Mouse (Mus musculus) CH12.LX (cell line): ENCODE measurements around the gene Srsf6. TPM values are rescaled to one million over a fixed set of nuclear protein-coding genes. Genes with fewer than 3 reads are reported as not detected.

Experiments used
- DNase-seq: peaks from one replicate; pipeline ENCODE4 v3.0.0-alpha.2; 2013; ENCODE audit errors: extremely low read depth
- H3K27ac ChIP-seq: 2 replicates; pipeline ENCODE4 v1.5.1; 2012; ENCODE audit warnings: low read depth, mild to moderate bottlenecking, control low read depth, moderate library complexity; ENCODE audit not compliant: insufficient read depth
- H3K27me3 ChIP-seq: replicated peaks from 2 replicates; pipeline ENCODE3; 2012; ENCODE audit warnings: inconsistent platforms
- H3K36me3 ChIP-seq, 2 experiments: replicated peaks in 1 of 2; 2 replicates each; pipeline versions ENCODE3 to v1.6.1; 2012; ENCODE audit warnings: inconsistent platforms in 1 of 2, low read length in 1 of 2, mild to moderate bottlenecking in 1 of 2, mixed read lengths in 1 of 2, moderate library complexity in 1 of 2; ENCODE audit not compliant: control insufficient read depth in 1 of 2, insufficient read depth in 1 of 2
- H3K4me1 ChIP-seq, 2 experiments: 2 replicates each; pipeline ENCODE4 v1.6.1; 2012; ENCODE audit warnings: inconsistent platforms in 1 of 2, moderate library complexity in 1 of 2; ENCODE audit not compliant: insufficient read depth in 2 of 2, control insufficient read depth in 1 of 2
- H3K4me2 ChIP-seq: 2 replicates; pipeline ENCODE4 v1.6.1; 2012; ENCODE audit warnings: low read depth, mild to moderate bottlenecking, control low read depth; ENCODE audit not compliant: poor library complexity, insufficient read depth, severe bottlenecking
- H3K4me3 ChIP-seq, 3 experiments: fragments of 150-350 bp in 1 of 3; sonication (generic) in 1 of 3; replicated peaks in 1 of 3; 2 replicates each; pipeline versions ENCODE3 to v1.5.1; 2011 to 2012; ENCODE audit warnings: low read depth in 2 of 3, low read length in 2 of 3, mild to moderate bottlenecking in 2 of 3, moderate library complexity in 2 of 3, control low read depth in 1 of 3, improper control_type of control experiment in 1 of 3, inconsistent platforms in 1 of 3, mixed read lengths in 1 of 3; ENCODE audit not compliant: poor library complexity in 1 of 3
- H3K79me2 ChIP-seq: replicated peaks from 2 replicates; pipeline ENCODE4 v1.6.1; 2012; ENCODE audit warnings: mild to moderate bottlenecking, moderate library complexity; ENCODE audit not compliant: control insufficient read depth, poor library complexity, insufficient read depth, severe bottlenecking; ENCODE audit errors: extremely low read depth
- H3K9ac ChIP-seq: 2 replicates; pipeline ENCODE4 v1.6.1; 2012; ENCODE audit warnings: low read depth, mild to moderate bottlenecking, control low read depth, moderate library complexity; ENCODE audit not compliant: insufficient read depth
- H3K9me3 ChIP-seq: replicated peaks from 2 replicates; pipeline ENCODE3; 2012; ENCODE audit warnings: low read length, inconsistent platforms, mixed read lengths
- CHD1 ChIP-seq: IDR thresholded peaks from 2 replicates; pipeline ENCODE4 v1.6.1; 2012; ENCODE audit warnings: low read depth, low read length, improper control_type of control experiment, inconsistent platforms
- CHD2 ChIP-seq: IDR thresholded peaks from 2 replicates; pipeline ENCODE4 v1.6.1; 2011; ENCODE audit warnings: low read length, improper control_type of control experiment
- CTCF ChIP-seq, 2 experiments: IDR thresholded peaks in 1 of 2; conservative IDR thresholded peaks in 1 of 2; 2 replicates each; pipeline ENCODE4 v1.5.1; 2011 to 2012; ENCODE audit warnings: low read depth in 2 of 2, low read length in 2 of 2, improper control_type of control experiment in 1 of 2, inconsistent platforms in 1 of 2, mild to moderate bottlenecking in 1 of 2, moderate library complexity in 1 of 2
- E2F4 ChIP-seq: IDR thresholded peaks from 2 replicates; pipeline ENCODE4 v1.6.1; 2011; ENCODE audit warnings: low read depth, low read length, improper control_type of control experiment; ENCODE audit not compliant: insufficient replicate concordance
- ELF1 ChIP-seq: IDR thresholded peaks from 2 replicates; pipeline ENCODE4 v1.6.1; 2014; ENCODE audit warnings: low read depth, mild to moderate bottlenecking, inconsistent platforms, low read length, improper control_type of control experiment
- EP300 ChIP-seq: IDR thresholded peaks from 2 replicates; pipeline ENCODE4 v1.6.1; 2011; ENCODE audit warnings: low read length, improper control_type of control experiment
- ETS1 ChIP-seq: conservative IDR thresholded peaks from 2 replicates; pipeline ENCODE4 v1.6.1; 2012; ENCODE audit warnings: low read depth, mild to moderate bottlenecking, inconsistent platforms, low read length, improper control_type of control experiment, moderate library complexity
- GABPA ChIP-seq: IDR thresholded peaks from 2 replicates; pipeline ENCODE4 v1.6.1; 2012; ENCODE audit warnings: low read depth, low read length, improper control_type of control experiment, inconsistent platforms; ENCODE audit not compliant: insufficient replicate concordance
- HCFC1 ChIP-seq: IDR thresholded peaks from 2 replicates; pipeline ENCODE4 v1.6.1; 2012; ENCODE audit warnings: low read depth, mild to moderate bottlenecking, inconsistent platforms, low read length, improper control_type of control experiment
- IRF4 ChIP-seq: IDR thresholded peaks from 2 replicates; pipeline ENCODE4 v1.6.1; 2014; ENCODE audit warnings: low read depth, mild to moderate bottlenecking, inconsistent platforms, low read length, improper control_type of control experiment
- JUN ChIP-seq: IDR thresholded peaks from 2 replicates; pipeline ENCODE4 v1.6.1; 2011; ENCODE audit warnings: low read depth, mild to moderate bottlenecking, low read length, improper control_type of control experiment, moderate library complexity; ENCODE audit not compliant: insufficient read depth
- JUND ChIP-seq: conservative IDR thresholded peaks from 2 replicates; pipeline ENCODE4 v1.6.1; 2011; ENCODE audit warnings: low read depth, low read length, improper control_type of control experiment
- KAT2A ChIP-seq: IDR thresholded peaks from 2 replicates; pipeline ENCODE4 v1.6.1; 2012; ENCODE audit warnings: low read length, improper control_type of control experiment, inconsistent platforms; ENCODE audit not compliant: insufficient replicate concordance
- MAX ChIP-seq: IDR thresholded peaks from 2 replicates; pipeline ENCODE4 v1.6.1; 2011; ENCODE audit warnings: low read length, improper control_type of control experiment
- MAZ ChIP-seq: IDR thresholded peaks from 2 replicates; pipeline ENCODE4 v1.6.1; 2012; ENCODE audit warnings: low read depth, mild to moderate bottlenecking, inconsistent platforms, low read length, improper control_type of control experiment, moderate library complexity
- MEF2A ChIP-seq: IDR thresholded peaks from 2 replicates; pipeline ENCODE4 v1.6.1; 2014; ENCODE audit warnings: low read depth, mild to moderate bottlenecking, inconsistent platforms, low read length, improper control_type of control experiment, borderline replicate concordance
- MXI1 ChIP-seq: IDR thresholded peaks from 2 replicates; pipeline ENCODE4 v1.6.1; 2011; ENCODE audit warnings: mild to moderate bottlenecking, low read depth, low read length, improper control_type of control experiment
- MYC ChIP-seq: IDR thresholded peaks from 2 replicates; pipeline ENCODE4 v1.6.1; 2011; ENCODE audit warnings: low read depth, mild to moderate bottlenecking, improper control_type of control experiment, low read length
- NELFE ChIP-seq: IDR thresholded peaks from 2 replicates; pipeline ENCODE4 v1.6.1; 2011; ENCODE audit warnings: low read depth, low read length, improper control_type of control experiment
- NRF1 ChIP-seq: IDR thresholded peaks from 2 replicates; pipeline ENCODE4 v1.6.1; 2014; ENCODE audit warnings: low read depth, mild to moderate bottlenecking, inconsistent platforms, low read length, improper control_type of control experiment, moderate library complexity
- POLR2A ChIP-seq: IDR thresholded peaks from 2 replicates; pipeline ENCODE4 v1.6.1; 2011; ENCODE audit warnings: low read depth, mild to moderate bottlenecking, improper control_type of control experiment, low read length
- POLR2AphosphoS2 ChIP-seq: IDR thresholded peaks from 2 replicates; pipeline ENCODE4 v1.6.1; 2011; ENCODE audit warnings: low read depth, low read length, improper control_type of control experiment
- RAD21 ChIP-seq: IDR thresholded peaks from 2 replicates; pipeline ENCODE4 v1.6.1; 2011; ENCODE audit warnings: low read depth, mild to moderate bottlenecking, low read length, improper control_type of control experiment, moderate library complexity
- RCOR1 ChIP-seq: conservative IDR thresholded peaks from 2 replicates; pipeline ENCODE4 v1.6.1; 2012; ENCODE audit warnings: low read depth, mild to moderate bottlenecking, inconsistent platforms, low read length, improper control_type of control experiment
- SIN3A ChIP-seq: IDR thresholded peaks from 2 replicates; pipeline ENCODE4 v1.6.1; 2012; ENCODE audit warnings: low read length, improper control_type of control experiment, inconsistent platforms
- TBP ChIP-seq: conservative IDR thresholded peaks from 2 replicates; pipeline ENCODE4 v1.6.1; 2011; ENCODE audit warnings: low read depth, low read length, improper control_type of control experiment
- TCF12 ChIP-seq: IDR thresholded peaks from 2 replicates; pipeline ENCODE4 v1.6.1; 2014; ENCODE audit warnings: low read depth, mild to moderate bottlenecking, inconsistent platforms, low read length, improper control_type of control experiment
- UBTF ChIP-seq: IDR thresholded peaks from 2 replicates; pipeline ENCODE4 v1.6.1; 2012; ENCODE audit warnings: low read depth, mild to moderate bottlenecking, inconsistent platforms, low read length, improper control_type of control experiment, moderate library complexity
- USF2 ChIP-seq: conservative IDR thresholded peaks from 2 replicates; pipeline ENCODE4 v1.6.1; 2011; ENCODE audit warnings: low read depth, low read length, improper control_type of control experiment
- ZC3H11A ChIP-seq: IDR thresholded peaks from 2 replicates; pipeline ENCODE4 v1.6.1; 2012; ENCODE audit warnings: low read depth, mild to moderate bottlenecking, inconsistent platforms, low read length, improper control_type of control experiment
- dilution Hi-C: fragments of 300-500 bp; cut with MboI; formaldehyde crosslinking; loops from 2 replicates; pipeline ENCODE4 v1.14.3; 2020; ENCODE audit warnings: low sequenced_read_pairs; ENCODE audit not compliant: extremely low pct_unique_long_range_greater_than_20kb, extremely low pct_ligation_motif_present
- in situ Hi-C: fragments of 300-500 bp; cut with MboI; formaldehyde crosslinking; loops from 3 replicates; pipeline ENCODE4 v1.14.3; 2019; ENCODE audit warnings: low sequenced_read_pairs, low pct_ligation_motif_present, low pct_unique_long_range_greater_than_20kb, mixed read lengths
- polyA plus RNA-seq: library from polyadenylated mRNA; unstranded; fragments of >175 nt; gene quantifications from 2 replicates; pipeline ENCODE4 v1.2.1, GENCODE M21; 2012; ENCODE audit warnings: low read depth; ENCODE audit not compliant: insufficient read length
- total RNA-seq, 2 experiments: library from RNA; depleted of rRNA; stranded (reverse); fragments of 300-350 nt in 1 of 2; fragments of >200 nt in 1 of 2; gene quantifications; 2 replicates each; pipeline ENCODE4 v1.2.3; 2012 to 2014

Srsf6 gene
- total and polyA plus RNA-seq, 3 experiments, result 96.3 to 227 (median 204) TPM

- TF ChIP-seq MXI1 (no peak), CHD1 (no peak), NELFE (no peak; the same call in 1 of the 2 replicates), USF2 (no peak), EP300 (no peak), CTCF (conservative IDR thresholded peaks at IDR 0.05 in 1 of 2, IDR thresholded peaks at IDR 0.05 in 1 of 2; ENCODE audit: low read depth in 2 of 2, low read length in 2 of 2) (peak; percentile 61 to 97), JUND (peak; percentile 53; the same call in 1 of the 2 replicates), TCF12 (no peak), ZC3H11A (peak; percentile 63), HCFC1 (no peak), RAD21 (peak; percentile 99), KAT2A (no peak), TBP (no peak), SIN3A (no peak), UBTF (no peak), NRF1 (no peak), ELF1 (peak; percentile 47; the same call in 1 of the 2 replicates), POLR2A (no peak), IRF4 (no peak)
These were observed 9.1 kb upstream of the Srsf6 start (continued) for GRCm38 (mm10) chr2:162922183-162922582.

GRCm38 (mm10) chr2:162922834-162923233 is 8.5 kb upstream of the Srsf6 start:
- H3K36me3 ChIP-seq, result no peaks in the 10 kb centered on the region
- H3K4me1 ChIP-seq, result peaks cover 0 to 3% of the 10 kb centered on the region in 2 experiments; a peak in 1 of 4 replicates
- H3K9ac ChIP-seq, result no peak overlapping the region
- peaks cover 3% of the 10 kb centered on the region for H3K9me3 ChIP-seq
- no peak overlapping the region for H3K4me3 ChIP-seq
- no peak for DNase-seq
- peaks cover 47% of the 10 kb centered on the region for H3K27me3 ChIP-seq
- no peak overlapping the region for H3K4me2 ChIP-seq
- no peak overlapping the region for H3K27ac ChIP-seq
- dilution Hi-C loops (no loop called here), in situ Hi-C loops (loop anchor here (10.0 kb wide), 1 partner anchor 412 kb away; no protein-coding TSS in a partner anchor)
- H3K79me2 ChIP-seq, result no peaks in the 10 kb centered on the region
- TF ChIP-seq ELF1, result no peak
- TF ChIP-seq JUND, result no peak
- no peak for TF ChIP-seq GABPA
- TF ChIP-seq MAX, result no peak
- no peak for TF ChIP-seq HCFC1
- no peak for TF ChIP-seq TBP
- TF ChIP-seq CHD1, result no peak
- TF ChIP-seq MYC, result no peak
- TF ChIP-seq CTCF (conservative IDR thresholded peaks at IDR 0.05 in 1 of 2, IDR thresholded peaks at IDR 0.05 in 1 of 2; ENCODE audit: low read depth in 2 of 2, low read length in 2 of 2), result no peak
- no peak for TF ChIP-seq JUN
- TF ChIP-seq NELFE, result no peak
- no peak for TF ChIP-seq MAZ
- no peak for TF ChIP-seq MEF2A
- TF ChIP-seq ETS1, result no peak
- TF ChIP-seq RCOR1, result no peak
- no peak for TF ChIP-seq E2F4
- TF ChIP-seq CHD2, result no peak
- TF ChIP-seq TCF12, result no peak
- TF ChIP-seq USF2, result no peak
- TF ChIP-seq POLR2AphosphoS2, result no peak
